Mouse (Mus musculus) CD4-positive helper T cell, adult 2 months (primary cell): Measurements from ENCODE around the gene Atg3.

Experiments
- DNase-seq: peaks from one replicate; pipeline ENCODE4 v3.0.0-alpha.2; 2012; ENCODE audit warnings: low read depth, missing footprints, low spot score

Gene Atg3

DNA sequence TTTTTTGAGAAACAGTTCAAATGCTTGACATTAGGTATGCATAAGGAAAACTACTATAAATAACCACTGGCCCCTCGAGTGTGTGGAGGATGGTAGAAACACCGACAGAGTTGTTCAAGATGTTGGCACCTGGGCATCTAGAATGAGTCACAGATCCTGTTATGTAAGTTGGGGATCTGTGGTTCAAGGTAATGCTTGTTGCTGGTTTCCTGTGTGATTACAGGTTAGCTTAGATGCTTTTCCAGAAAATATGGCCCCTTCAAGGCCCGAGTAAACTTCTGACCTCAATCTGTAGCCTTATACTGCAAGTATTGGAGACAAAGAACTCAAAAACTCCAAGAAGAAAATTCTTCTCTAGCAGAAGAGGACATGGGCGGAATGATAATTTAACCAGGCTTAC is 45.9 kb downstream of the Atg3 start:
- peak; percentile 10 for DNase-seq

GRCm38 (mm10) chr16:45204859-45205670 is 46.5 kb downstream of the Atg3 start:
- no peak for DNase-seq

DNA sequence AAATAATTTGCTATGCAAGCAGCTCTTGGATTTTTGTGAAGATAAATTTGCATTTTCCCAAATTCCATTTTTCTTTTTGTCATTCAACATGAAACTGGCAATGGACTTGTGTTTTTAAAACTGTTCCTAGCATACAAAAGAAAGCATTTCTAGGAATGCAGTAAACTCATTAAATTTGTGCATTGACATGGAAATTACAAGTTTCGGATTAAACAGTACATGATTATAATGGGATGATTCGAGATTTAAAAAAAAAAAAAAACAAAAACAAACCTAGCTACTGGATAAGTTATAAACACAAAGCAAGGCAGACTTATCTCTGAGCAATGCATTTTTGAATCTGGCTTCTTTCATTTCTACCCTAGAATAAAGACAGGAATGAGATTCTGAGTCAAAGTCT is 63.4 kb downstream of the Atg3 start:
- no peak for DNase-seq

DNA sequence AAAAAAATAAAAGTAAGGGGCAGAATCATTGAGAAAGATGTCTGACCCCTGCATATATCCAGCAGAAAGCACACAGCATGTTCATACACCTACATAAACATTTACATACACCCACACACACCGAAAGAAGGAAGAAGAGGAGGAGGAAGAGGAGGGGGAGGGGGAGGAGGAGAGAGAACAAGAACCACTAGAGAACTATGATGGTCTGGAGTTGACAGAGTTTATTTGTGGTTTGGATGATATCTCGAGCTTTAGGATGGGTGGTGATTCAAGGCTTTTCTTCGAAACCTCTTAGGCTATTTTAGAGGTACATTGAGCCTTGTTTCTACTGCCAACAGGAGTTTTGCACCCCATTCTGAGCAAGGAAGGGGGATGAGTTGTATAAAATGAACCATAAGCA is 64.2 kb downstream of the Atg3 start:
- DNase-seq: peak; percentile 64

GRCm38 (mm10) chr16:45223648-45224388 is 65.2 kb downstream of the Atg3 start, which contains the start of gene Btla:
Gene Btla, plus strand, starts transcription at chr16:45224315.
- peak; percentile 88 for DNase-seq

- DNase-seq: peak; percentile 79
These were observed 65.9 kb downstream of the Atg3 start for GRCm38 (mm10) chr16:45224431-45225008.

GRCm38 (mm10) chr16:45227002-45227401 is 68.4 kb downstream of the Atg3 start:
- no peak for DNase-seq

DNA sequence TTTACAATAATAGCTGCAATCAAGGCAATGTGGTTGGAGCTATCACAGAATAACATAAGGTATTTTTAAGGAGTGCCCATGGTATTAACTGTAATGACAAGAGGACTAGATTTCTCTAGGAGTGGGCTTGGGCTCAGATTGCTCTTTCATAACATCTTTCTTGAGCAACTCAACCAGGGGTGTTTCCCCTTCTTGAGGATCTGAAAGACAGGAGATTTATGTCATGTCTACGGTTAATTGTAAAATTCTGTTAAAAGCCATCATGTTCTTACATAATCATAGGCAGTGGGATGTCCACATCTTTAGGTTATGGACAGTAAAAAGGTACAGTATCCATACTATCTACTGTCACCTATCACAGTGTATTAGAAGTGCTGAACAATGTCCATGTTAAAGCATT is 72.7 kb downstream of the Atg3 start:
- no peak for DNase-seq

GRCm38 (mm10) chr16:45233007-45233406 is 74.4 kb downstream of the Atg3 start:
- DNase-seq: no peak
